Mouse (Mus musculus): Measurements from ENCODE around the gene Slc7a8.
A peak's percentile ranks its signal among the peaks of the same experiment; 100 is the strongest.

Slc7a8 gene

DNA sequence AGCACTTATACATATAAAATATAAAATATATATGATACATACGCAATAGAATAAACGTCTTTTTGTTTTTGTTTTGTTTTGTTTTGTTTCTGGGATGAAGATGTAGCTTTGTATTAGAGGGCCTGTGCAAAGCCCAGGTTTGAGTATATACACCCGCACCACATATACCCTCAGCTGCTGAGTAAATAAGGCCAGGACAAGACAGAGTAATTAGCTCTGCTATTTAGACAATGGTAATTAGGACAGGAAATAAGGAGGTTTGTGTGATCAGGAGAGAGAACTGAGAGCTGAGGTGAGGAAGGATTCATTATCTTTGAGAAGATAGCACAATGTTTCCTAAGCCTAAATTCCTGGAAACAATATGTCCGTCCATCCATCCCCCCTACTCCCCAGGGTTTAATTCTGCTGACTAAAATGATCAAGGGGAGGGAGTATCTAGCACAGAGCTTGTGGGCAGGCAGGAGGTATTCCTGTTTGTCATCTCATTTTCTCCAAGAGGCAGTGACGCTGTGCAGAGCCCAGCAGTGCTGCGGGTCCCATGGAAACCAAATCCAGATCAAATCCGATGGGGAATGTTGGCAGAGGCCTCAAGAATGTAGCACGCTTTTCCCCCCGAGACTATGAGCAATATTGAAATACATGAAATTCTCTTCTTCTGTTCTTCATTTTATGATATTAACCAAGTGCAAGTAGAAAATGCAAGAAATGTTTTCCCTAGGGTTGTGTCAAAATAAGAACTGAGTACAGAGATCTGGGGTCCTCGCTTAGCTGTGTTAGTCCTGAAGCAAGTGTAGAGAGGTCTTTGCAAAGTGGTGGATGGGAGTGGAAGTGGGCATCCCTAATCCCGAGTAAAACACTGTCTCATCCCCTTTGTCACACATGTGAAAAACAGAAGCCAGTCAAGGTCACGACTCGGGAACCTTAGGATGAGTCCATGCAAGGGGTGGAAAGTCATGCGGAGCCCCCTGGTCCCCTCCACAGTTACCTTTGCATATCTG, 44.9 kb downstream of the Slc7a8 start:
- DNase-seq: no peak

DNA sequence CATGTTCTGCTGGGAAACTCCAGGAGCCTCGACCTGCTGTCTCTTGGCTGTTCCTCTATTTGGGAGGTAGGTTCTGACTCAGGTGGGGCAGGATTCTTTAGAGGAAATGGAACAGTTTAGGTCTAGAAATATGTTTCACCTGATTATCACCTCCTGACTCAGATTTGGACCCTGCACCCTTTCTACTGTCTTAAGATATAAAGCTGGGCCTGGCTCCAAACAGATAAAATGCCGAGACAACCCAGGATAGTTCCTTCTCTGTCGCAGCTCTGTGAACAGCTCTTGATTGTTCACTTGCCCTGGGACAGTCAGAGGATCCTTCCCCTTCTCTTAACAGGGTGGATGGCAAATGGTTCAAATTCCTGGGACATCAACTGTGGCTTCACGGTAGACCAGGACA, 46.5 kb downstream of the Slc7a8 start:
- DNase-seq: no peak

DNA sequence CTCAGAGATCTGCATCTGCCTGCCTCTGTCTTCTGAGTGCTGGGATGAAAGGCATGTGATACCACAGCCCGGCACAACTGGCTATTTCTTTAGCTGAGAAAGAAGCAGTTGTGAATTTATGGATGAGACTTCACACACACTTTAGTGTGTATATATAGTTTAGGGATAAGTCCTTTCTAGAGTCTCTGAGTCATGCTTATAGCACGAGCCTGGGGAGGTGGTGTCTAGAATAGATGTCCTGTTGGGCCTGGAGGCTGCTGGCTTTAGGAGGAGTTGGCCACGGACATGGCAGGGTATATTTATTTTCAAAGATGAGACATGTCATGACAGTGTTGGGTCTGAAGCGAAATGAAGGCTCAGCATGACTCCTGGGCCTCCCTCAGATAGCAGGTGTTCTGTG, 47.7 kb downstream of the Slc7a8 start:
- DNase-seq: no peak

DNA sequence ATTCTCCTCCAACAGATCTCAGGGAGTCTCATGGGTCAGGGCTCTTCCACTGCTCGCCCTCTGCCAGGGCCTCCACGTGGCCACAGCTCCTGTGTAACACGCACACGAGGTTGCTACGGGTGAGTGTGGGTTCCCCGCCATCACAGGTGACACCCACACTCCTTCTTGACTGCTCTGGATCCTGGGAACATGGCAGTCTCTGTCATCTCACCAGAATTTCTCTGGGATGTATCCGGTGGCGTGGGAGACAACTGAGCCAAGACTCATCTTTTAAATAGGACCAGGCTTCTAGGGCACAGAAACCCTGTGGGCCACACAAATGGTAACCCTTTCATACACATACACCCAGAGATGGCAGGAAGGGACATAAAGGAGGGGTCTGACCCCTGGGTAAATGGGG, 49.5 kb downstream of the Slc7a8 start:
- DNase-seq: no peak

DNA sequence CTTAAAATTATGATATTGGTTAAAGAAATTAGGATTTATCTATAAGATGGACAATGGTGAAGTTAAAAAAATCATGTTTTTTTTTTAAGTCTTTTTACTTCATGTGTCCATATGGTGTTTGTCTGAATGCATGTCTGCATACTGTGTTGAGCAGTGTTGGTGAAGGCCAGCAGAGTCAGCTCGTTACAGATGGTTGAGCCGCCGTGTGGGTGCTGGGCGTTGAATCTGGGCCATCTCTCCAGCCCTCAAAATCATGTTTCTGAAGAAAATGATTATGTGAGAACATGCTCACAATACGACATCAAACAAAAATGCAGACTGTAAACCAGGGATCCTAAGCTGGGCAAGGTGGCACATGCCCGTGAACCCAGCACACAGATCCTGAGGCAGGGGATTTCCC, 51.4 kb downstream of the Slc7a8 start:
- no peak for DNase-seq

GRCm38 (mm10) chr14:54728823-54729653, 52.7 kb downstream of the Slc7a8 start:
- DNase-seq: peak; percentile 46

GRCm38 (mm10) chr14:54727565-54727964, 54.2 kb downstream of the Slc7a8 start:
- DNase-seq: no peak

- DNase-seq: no peak
Observed at GRCm38 (mm10) chr14:54724049-54724448, 57.7 kb downstream of the Slc7a8 start.

DNA sequence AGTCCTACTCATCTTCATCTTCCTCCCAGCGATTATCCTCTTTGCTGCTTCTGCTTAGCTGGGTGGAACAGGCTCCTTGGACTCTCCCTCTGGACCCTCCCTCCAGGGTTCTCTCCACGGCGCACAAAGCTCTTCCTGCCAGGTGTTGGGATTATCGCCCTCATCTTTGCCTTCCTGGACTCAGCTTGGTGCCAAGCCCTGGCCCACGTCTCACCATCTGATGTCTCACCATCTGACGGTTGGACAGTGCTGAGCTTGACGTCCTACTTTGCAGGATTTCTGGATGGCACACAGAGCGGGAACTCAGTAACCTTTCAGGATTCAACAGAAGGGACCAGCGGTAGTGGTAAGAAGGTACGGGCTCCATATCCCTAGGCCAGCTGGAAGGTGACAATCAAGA, 60.0 kb downstream of the Slc7a8 start:
- no peak for DNase-seq

- DNase-seq: no peak
Observed at GRCm38 (mm10) chr14:54720654-54721350, 60.9 kb downstream of the Slc7a8 start.

DNA sequence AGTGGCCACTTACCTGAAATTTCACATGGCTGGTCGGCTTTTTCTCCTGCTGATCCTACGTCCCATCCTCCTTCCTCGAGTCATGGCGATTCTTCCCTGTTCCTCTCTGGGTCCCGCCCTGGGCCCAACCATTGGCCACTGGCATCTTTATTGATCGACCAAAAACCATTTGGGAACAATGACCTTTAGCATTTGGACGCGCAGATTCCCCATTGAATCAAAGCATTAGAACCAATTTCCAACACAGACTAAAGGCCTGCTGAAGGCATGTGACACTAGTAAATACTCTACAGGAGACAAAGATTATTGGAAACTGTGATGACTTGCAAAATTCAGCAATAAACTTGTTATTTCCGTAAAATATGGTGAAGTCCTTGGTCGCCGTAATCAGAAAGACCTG, 61.7 kb downstream of the Slc7a8 start:
- DNase-seq: no peak

GRCm38 (mm10) chr14:54715402-54715801, 66.3 kb downstream of the Slc7a8 start:
- DNase-seq: no peak

GRCm38 (mm10) chr14:54714617-54715081, 67.1 kb downstream of the Slc7a8 start:
- DNase-seq: peak; percentile 47

- DNase-seq: peak; percentile 71
Observed at GRCm38 (mm10) chr14:54714121-54714520, 67.6 kb downstream of the Slc7a8 start.

- DNase-seq: no peak
Observed at GRCm38 (mm10) chr14:54712861-54713260, 68.9 kb downstream of the Slc7a8 start.

DNA sequence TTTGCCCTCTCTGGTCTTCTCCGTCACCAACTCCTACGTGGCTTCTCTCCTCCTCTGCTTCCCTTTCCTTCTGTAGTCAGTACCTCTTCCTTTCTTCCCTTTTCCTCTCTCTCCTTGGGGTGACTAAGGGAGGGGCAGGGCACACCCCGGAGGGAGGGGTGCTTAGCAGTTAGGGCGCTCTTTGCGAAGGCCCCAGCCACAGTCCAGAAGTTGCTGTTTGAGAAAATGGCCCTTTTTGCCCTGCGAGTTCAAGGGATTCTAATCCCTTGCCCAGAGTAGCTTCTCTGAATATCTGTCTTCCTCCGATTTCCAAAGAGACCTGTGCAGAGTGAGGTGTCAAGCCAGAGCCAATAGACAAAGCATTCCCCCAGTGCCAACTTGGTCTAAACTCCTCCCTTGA, 69.7 kb downstream of the Slc7a8 start, which contains the start of gene Cebpe:
Cebpe (minus strand) TSS at position 101 of the 400 bp plus-strand sequence.
- DNase-seq: no peak

- no peak for DNase-seq
Observed at GRCm38 (mm10) chr14:54709054-54709453, 72.7 kb downstream of the Slc7a8 start.

DNA sequence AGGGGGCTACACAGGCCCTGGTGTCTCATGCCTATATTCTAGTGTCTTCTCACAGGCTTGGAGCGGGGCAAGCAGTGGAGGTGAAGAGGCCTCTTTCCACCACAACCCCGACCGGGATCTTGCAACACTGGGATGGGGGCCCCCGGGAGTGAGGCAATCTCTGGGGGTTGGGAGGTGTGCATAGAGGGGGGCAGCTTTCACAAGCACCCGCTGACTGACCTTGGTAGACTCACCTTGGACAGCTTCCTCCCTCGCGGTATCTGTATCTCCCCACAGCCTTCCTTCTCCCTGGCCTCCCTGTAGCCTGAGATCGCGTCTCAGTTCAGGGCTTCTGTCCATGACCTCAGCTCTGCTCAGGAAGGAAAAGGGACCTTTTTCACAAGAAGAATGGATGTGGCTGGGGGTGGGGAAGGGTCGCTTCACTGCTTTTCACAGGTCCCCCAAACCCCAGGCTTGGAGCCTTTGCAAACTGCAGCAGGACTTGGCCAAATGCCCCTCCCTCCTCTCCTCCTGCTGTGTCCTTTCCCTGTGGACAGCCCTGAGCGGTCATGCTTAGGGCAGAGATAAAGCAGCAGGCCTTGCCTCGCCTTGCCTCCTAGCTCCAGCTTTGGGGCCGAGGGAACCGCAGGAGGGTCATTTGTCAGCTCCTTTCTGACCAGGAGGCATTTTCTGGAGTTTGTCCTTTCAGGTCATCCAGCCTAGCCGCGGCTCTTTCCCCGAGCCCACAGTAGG, 75.0 kb downstream of the Slc7a8 start:
- no peak for DNase-seq

DNA sequence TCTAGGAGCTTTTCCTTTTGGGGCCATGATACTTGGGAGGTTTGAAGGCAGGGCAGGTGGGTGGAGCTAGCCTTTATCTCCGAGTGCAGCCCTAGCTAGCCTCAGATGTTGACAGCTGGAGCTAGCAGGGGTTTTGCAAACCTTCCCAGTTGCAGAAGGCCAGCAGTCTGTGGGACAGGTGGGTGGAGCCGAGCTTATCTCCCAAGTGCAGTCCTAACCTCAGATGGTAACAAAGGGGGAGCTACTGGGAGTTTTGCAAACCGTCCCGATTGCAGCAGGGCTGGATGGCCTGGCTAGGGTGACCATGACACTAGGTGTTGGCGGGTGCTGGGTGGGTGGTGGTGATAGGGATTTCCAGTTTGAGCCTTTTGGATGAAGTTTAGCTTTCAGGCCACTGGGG, 75.9 kb downstream of the Slc7a8 start:
- no peak for DNase-seq

DNA sequence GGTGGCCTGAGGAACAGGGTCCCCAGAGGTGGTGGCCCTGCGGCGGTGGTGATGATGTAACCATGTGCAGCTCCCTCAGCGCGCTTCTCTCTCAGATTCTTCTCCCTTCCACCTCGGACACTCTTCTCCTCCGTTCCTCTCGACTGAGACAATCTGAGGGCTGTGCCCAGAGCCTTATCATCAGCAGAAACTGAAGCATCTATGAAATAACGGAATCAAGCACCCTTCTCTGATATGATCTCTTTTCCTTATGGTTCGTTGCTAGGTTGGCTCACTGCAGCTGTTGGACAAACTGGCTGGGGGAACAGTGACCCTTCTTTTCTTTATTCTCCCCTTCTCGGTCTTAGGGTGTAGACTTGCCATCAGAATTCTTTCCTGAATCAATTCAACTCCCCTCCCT, 78.5 kb downstream of the Slc7a8 start:
- DNase-seq: no peak

DNA sequence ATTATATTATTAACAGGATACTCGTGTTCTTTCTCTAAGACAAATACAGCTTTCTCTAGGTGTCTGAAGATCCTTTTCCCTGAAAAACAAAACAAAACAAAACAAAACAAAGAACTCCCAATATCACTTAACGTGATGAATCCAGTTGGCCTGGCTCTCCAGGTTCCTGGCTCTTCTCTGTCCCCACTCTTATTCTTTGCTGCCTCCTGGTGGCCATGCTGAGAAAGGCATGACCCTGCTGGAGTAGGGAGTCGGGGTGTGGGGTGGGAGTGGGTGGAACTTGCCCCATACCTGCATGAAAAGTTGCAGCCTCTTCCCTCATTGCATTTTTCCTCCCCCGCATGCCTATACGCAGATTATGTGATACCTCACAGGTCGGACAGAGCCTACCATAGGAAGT, 80.4 kb downstream of the Slc7a8 start:
- DNase-seq: peak; percentile 46

GRCm38 (mm10) chr14:54699586-54699985, 82.2 kb downstream of the Slc7a8 start:
- no peak for DNase-seq

Data from right cerebral cortex, postnatal 25 days (tissue).